Mouse (Mus musculus) heart, embryonic 11.5 days (tissue): ENCODE measurements around the gene Tm9sf3. TPM values are rescaled to one million over a fixed set of nuclear protein-coding genes. Genes with fewer than 3 reads are reported as not detected.
A peak's percentile ranks its signal among the peaks of the same experiment; 100 is the strongest.
"Not testable (repeated sequence)": the region's sequence is repeated elsewhere in the genome, so short reads cannot be mapped to it uniquely, and the experiment has no call there.

Experiments used
- ATAC-seq: fragments of 200-750 bp; cut with Nextera tagmentation; replicated peaks from 2 replicates; pipeline ENCODE4 v1.8.0; 2017; ENCODE audit warnings: moderate library complexity; ENCODE audit not compliant: insufficient number of reproducible peaks, low FRiP score, low TSS enrichment
- H3K27ac ChIP-seq: fragments of 300-500 bp; sonication (generic); 2 replicates; pipeline ENCODE4 v1.5.1; 2014; ENCODE audit warnings: mild to moderate bottlenecking, low read depth, low read length
- H3K27me3 ChIP-seq: fragments of 300-500 bp; sonication (generic); 2 replicates; pipeline ENCODE4 v1.6.1; 2014; ENCODE audit warnings: mild to moderate bottlenecking, low read length, mixed read lengths; ENCODE audit not compliant: control insufficient read depth, insufficient read depth
- H3K36me3 ChIP-seq: fragments of 300-500 bp; sonication (generic); 2 replicates; pipeline ENCODE4 v1.6.1; 2014; ENCODE audit warnings: mild to moderate bottlenecking, low read length, moderate library complexity, mixed read lengths; ENCODE audit not compliant: control insufficient read depth, insufficient read depth
- H3K4me1 ChIP-seq: fragments of 300-500 bp; sonication (generic); 2 replicates; pipeline ENCODE4 v1.6.1; 2014; ENCODE audit warnings: low read length; ENCODE audit not compliant: control insufficient read depth, insufficient read depth
- H3K4me2 ChIP-seq: fragments of 300-500 bp; sonication (generic); 2 replicates; pipeline ENCODE4 v1.6.1; 2014; ENCODE audit warnings: mild to moderate bottlenecking, moderate library complexity
- H3K4me3 ChIP-seq: fragments of 300-500 bp; sonication (generic); 2 replicates; pipeline ENCODE4 v1.5.1; 2014; ENCODE audit warnings: low read depth, low read length
- H3K9ac ChIP-seq: fragments of 300-500 bp; sonication (generic); 2 replicates; pipeline ENCODE4 v1.6.1; 2014; ENCODE audit warnings: mild to moderate bottlenecking, low read depth, low read length, moderate library complexity
- H3K9me3 ChIP-seq: fragments of 300-500 bp; sonication (generic); replicated peaks from 2 replicates; pipeline ENCODE4 v1.6.1; 2016; ENCODE audit warnings: low read length; ENCODE audit not compliant: control insufficient read depth
- WGBS: fragments of 180-500 bp; shearing (Covaris S2); extraction: QIAGEN DNeasy Blood & Tissue Kit; methylation state at CpG from one replicate; pipeline ENCODE4 v1.1.7; 2014; ENCODE audit not compliant: insufficient replicate concordance; 5-methylcytosine and 5-hydroxymethylcytosine counted together
- polyA plus RNA-seq: library from polyadenylated mRNA; unstranded; fragments of >200 nt; fragmentation: Nextera tagmentation; extraction: Ambion mirVana; gene quantifications from 2 replicates; pipeline ENCODE4 v1.2.1, GENCODE M21; 2014

The Tm9sf3 gene
- polyA plus RNA-seq = 92.1 and 135 TPM in 2 replicates

DNA sequence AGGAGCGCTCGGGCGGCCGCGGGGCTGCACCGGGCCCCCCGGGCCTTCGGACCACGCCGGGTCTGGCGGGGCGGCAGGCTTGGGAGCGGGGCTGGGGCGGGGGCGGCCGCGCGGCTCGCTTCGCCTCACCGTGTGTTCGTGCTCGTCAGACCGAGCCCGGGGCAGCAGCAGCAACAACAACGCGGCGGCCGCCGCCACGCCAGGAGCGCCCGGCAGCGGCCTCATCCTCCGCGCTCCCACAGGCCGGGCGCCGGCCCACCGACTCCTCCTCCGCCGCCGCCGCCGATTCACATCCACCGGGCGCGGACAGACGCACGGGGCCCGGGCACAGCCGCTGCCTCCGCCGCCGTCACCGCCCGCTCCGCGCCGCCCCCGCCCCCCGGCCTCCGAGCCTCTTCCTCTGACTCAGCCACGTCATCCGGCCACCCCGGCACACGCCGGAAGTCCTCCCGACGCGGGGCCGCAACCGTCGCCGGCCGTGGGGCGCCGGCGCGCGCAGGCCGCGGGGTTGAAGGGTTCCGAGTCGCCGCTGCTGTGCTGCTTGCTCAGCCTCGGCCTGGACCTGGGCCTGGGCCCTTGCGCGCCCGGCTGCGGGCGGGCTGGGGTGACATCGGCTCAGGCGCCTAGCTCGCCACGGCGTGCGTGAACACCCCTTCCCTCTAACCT lies at the start of gene Tm9sf3:
Tm9sf3 (minus strand) TSS at position 368 of the 666 bp plus-strand sequence.
- H3K27ac ChIP-seq = peak within 1 kb of the TSS; percentile 98
- peak within 1 kb of the TSS; percentile 67 for H3K4me2 ChIP-seq
- peak; percentile 89 for ATAC-seq
- peak within 1 kb of the TSS; percentile 96 for H3K4me3 ChIP-seq
- under 1% methylated on average over 65 of the region's 98 CpGs for WGBS
- H3K27me3 ChIP-seq = no peaks in the 10 kb centered on the region
- no peaks in the 10 kb centered on the region for H3K9me3 ChIP-seq
- H3K4me1 ChIP-seq = peaks cover 12% of the 10 kb centered on the region
- H3K36me3 ChIP-seq = no peaks in the 10 kb centered on the region
- H3K9ac ChIP-seq = peak within 1 kb of the TSS; percentile 99

DNA sequence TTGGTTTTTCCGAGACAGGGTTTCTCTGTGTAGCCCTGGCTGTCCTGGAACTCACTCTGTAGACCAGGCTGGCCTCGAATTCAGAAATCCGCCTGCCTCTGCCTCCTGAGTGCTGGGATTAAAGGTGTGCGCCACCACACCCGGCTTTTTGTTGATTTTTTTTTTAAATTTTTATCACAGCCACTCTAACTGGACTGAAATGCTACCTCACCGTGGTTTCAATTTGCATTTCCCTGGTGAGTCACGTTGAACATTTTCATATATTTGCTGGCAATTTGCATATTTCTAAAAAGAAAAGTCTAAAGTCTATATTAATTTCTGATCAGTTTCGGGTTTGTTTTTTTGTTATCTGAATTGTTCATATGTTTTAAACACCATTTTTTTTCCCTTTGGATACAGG lies 48.8 kb upstream of the Tm9sf3 start:
- not testable (repeated sequence) for H3K36me3 ChIP-seq, H3K9me3 ChIP-seq, H3K4me1 ChIP-seq, ATAC-seq, H3K4me2 ChIP-seq, H3K27me3 ChIP-seq, H3K27ac ChIP-seq, H3K4me3 ChIP-seq, H3K9ac ChIP-seq
- 83% methylated on average over 8 of the region's 8 CpGs for WGBS

DNA sequence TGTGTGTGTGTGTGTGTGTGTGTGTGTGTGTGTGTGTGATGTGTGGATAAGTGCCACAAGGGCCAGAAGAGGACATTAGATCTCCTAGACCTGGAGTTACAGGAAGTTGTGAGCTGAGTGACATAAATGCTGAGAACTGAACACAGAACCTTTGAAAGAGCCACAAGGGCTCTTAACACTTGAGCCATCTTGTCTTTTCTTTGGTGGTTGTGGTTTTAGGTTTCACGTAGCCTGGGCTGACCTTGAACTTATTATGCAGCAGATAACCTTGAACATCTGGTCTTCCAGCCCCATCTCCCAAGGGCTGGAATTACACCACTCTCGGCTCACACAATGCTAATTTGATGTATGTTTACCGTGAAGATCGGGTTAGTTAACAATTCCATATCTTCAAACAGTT lies 48.2 kb upstream of the Tm9sf3 start:
- Histone ChIP-seq H3K4me1 (peaks cover 5% of the 10 kb centered on the region), H3K9me3 (no peaks in the 10 kb centered on the region), H3K4me3 (no peak overlapping the region), H3K4me2 (no peak overlapping the region), H3K27ac (no peak overlapping the region), H3K27me3 (peaks cover 3% of the 10 kb centered on the region; the same call in 1 of the 2 replicates), H3K9ac (no peak overlapping the region), H3K36me3 (no peaks in the 10 kb centered on the region)
- WGBS = 77% methylated on average over 4 of the region's 4 CpGs
- ATAC-seq = no peak

DNA sequence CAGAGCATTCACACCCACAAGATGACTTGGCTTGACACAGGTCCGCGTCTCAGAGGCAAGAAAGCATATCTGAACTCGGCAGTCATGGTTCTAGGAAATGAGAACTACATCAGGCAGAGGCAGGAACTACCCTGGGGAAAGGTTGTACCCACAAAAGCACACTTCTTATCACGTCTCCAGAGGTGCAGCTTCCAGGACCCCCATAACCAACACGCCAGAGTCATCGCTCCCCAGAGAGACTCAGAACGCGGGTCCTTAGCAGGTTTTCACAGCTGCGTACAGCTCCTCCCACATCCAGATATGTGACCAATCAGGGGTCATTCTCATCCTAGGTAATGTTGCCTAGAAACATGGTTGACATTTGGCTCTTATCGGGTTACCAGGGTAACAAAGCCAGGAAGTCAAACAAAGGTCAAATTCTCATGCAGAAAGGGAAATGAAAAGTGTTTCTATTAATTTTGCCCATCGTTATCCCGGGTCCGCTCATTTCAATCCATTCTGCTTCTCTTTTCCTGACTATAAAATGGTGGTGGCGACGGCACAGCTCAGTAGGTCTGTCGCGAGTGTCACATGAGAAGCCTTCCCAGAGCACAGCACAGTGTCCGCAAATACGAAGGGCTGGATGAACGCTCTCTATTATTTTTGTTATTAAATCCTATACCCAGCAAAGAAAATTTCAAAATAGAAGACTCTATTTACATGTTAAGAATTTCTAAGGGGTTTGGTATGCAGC lies 47.3 kb upstream of the Tm9sf3 start:
- Histone ChIP-seq H3K27ac (no peak overlapping the region), H3K4me3 (peak overlapping the region; percentile 40), H3K4me1 (peaks cover 5% of the 10 kb centered on the region), H3K36me3 (no peaks in the 10 kb centered on the region), H3K9me3 (no peaks in the 10 kb centered on the region), H3K27me3 (no peaks in the 10 kb centered on the region), H3K9ac (no peak overlapping the region), H3K4me2 (peak overlapping the region; percentile 74)
- ATAC-seq = peak; percentile 49; the same call in 1 of the 2 replicates
- 22% methylated on average over 20 of the region's 20 CpGs for WGBS

DNA sequence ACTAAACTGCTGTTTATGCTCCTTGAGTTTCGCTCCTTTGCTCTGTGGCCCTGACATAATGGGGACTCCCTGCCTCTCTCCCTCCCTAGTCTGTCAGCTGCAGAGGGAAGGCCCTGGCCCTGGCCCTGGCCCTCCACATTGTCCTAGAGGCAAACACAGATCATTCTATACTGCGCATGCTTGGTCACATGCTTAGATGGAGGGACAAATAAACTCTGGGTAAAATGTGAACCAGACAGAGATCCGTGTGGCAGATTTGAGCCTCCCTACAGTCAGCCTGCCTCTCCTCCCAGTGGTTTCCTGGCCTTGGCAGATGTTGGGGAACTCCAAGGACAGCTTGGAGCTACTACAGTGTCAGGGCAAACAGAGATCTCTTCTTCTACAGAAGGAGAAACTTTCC lies 40.1 kb upstream of the Tm9sf3 start:
- Histone ChIP-seq H3K4me2 (no peak overlapping the region), H3K36me3 (no peaks in the 10 kb centered on the region), H3K4me3 (no peak overlapping the region), H3K27ac (no peak overlapping the region), H3K4me1 (peaks cover 4% of the 10 kb centered on the region; the same call in 1 of the 2 replicates), H3K9me3 (no peaks in the 10 kb centered on the region), H3K27me3 (no peaks in the 10 kb centered on the region), H3K9ac (no peak overlapping the region)
- 75% methylated on average over 3 of the region's 3 CpGs for WGBS
- no peak for ATAC-seq

DNA sequence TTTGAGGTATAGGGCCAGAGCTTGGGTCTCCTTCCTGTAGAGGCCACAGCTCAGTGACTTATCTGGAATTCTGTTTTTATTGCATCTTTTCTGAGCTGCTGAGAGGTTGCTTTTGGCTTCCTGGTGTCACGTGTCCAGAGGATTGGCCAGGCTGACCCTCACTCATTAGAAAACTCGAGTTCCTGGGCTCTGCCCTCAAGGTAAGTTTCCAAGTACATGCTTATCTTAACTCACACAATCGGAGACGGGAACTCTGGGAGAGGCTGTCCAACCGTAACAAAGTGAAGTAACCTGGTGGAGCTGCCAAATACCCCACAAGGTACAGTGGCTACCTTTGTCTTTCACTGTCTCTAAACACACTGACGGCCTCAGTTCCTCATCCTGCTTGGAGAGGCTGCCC lies 39.6 kb upstream of the Tm9sf3 start:
- H3K27me3 ChIP-seq = no peaks in the 10 kb centered on the region
- H3K36me3 ChIP-seq = no peaks in the 10 kb centered on the region
- no peak overlapping the region for H3K27ac ChIP-seq
- no peak overlapping the region for H3K4me2 ChIP-seq
- 44% methylated on average over 6 of the region's 6 CpGs for whole genome bisulfite sequencing
- ATAC-seq = no peak
- no peaks in the 10 kb centered on the region for H3K9me3 ChIP-seq
- no peak overlapping the region for H3K4me3 ChIP-seq
- H3K9ac ChIP-seq = no peak overlapping the region
- H3K4me1 ChIP-seq = peaks cover 4% of the 10 kb centered on the region; the same call in 1 of the 2 replicates

DNA sequence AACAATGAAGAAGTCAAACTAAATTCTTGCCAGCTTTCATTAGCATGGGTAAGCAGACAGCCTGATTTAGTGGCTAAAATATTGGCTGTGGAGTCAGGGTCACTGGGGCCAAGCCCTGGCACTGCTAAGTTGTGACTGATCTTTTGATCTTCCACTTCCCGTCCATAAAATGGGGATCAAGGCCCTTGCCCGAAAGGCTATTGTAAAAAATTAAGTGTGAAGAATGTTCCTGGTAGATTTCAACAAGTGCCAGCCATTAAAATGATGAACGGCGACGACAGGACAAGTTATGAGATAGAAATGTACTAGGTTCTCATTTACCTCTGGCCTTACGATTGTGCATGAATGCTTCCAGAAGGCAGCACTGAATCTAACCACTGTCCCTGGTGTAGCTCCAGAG lies 38.1 kb upstream of the Tm9sf3 start:
- H3K4me1 ChIP-seq = peaks cover 4% of the 10 kb centered on the region; the same call in 1 of the 2 replicates

DNA sequence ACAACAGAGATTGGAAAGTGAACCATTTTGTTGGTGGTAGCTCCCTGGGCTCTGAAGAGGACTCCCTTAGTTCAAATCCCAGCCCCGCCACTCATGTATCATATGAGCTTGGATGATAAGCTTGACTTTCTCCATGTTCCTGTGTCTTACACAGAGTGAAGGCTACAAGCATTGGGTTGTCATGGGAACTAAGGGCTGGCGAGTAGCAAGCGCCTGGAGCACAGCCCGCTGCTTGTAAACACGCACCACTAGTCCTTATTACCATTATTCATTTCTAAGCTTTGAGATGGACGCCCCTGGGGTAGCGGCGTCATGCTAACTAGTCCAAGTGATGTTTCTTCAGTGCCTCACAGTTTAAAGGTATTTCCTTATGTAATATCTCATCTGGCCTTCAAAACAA lies 35.6 kb upstream of the Tm9sf3 start:
- WGBS = 87% methylated on average over 8 of the region's 8 CpGs
- Histone ChIP-seq H3K9ac (no peak overlapping the region), H3K4me3 (no peak overlapping the region), H3K27ac (no peak overlapping the region), H3K36me3 (no peaks in the 10 kb centered on the region), H3K9me3 (no peaks in the 10 kb centered on the region), H3K4me1 (peaks cover 4% of the 10 kb centered on the region; the same call in 1 of the 2 replicates), H3K27me3 (no peaks in the 10 kb centered on the region), H3K4me2 (no peak overlapping the region)
- ATAC-seq = no peak

More for the DNA sequence above, 38.1 kb upstream of the Tm9sf3 start:
- ATAC-seq = no peak
- no peak overlapping the region for H3K27ac ChIP-seq
- no peaks in the 10 kb centered on the region for H3K9me3 ChIP-seq
- WGBS = 69% methylated on average over 6 of the region's 6 CpGs
- H3K36me3 ChIP-seq = no peaks in the 10 kb centered on the region
- H3K27me3 ChIP-seq = no peaks in the 10 kb centered on the region
- H3K9ac ChIP-seq = no peak overlapping the region
- no peak overlapping the region for H3K4me3 ChIP-seq
- no peak overlapping the region for H3K4me2 ChIP-seq
